21 mouse cellular contexts compared by ENCODE assay signal in the genomic region with DNA sequence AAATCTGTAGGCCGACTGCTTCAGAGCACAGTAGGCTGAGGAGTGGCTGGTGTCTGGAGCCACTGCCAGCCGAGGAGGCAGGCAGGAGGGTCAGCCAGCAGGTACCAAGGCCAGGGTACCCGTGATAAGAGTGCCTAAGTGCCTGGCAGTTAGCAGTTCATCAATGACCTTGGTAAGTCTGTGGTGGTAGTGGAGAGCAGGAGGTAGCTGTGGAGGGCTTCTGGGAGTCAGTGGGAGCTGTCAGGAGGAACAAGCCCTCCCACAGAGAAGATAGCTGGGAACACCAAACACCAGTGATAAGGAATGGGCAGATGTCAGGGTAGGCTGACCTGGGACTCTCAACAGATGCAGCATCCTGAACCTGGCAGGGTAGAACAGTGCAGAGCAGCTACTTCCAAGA.
"Had no signal": no experiment of that assay in that cellular context is flagged by ENCODE, and none has a peak within 500 bp of the region (broad histone marks: within the 10 kb centered on the region; RNA-seq: fewer than 3 reads in every experiment).

No protein-coding gene starts in this region.

- H3K4me1 ChIP-seq: liver, embryonic 13.5 days; liver, embryonic 15.5 days; megakaryocyte, embryonic 14.5 days had no signal

- H3K36me3 ChIP-seq: liver, embryonic 13.5 days; liver, embryonic 15.5 days; lung, embryonic 15.5 days; midbrain, embryonic 12.5 days; neural tube, embryonic 13.5 days; stomach, embryonic 15.5 days had no signal

- H3K9me3 ChIP-seq: liver, embryonic 13.5 days; liver, embryonic 15.5 days; lung, embryonic 15.5 days; megakaryocyte, embryonic 14.5 days; midbrain, embryonic 12.5 days; neural tube, embryonic 13.5 days; stomach, embryonic 15.5 days had no signal

- H3K27me3 ChIP-seq: liver, embryonic 15.5 days; lung, embryonic 15.5 days; stomach, embryonic 15.5 days had no signal

- ATAC-seq: liver, postnatal 0 days; lung, postnatal 0 days had no signal

- H3K4me2 ChIP-seq: liver, embryonic 11.5 days; liver, embryonic 13.5 days; liver, embryonic 15.5 days; lung, embryonic 15.5 days; midbrain, embryonic 12.5 days; neural tube, embryonic 13.5 days; stomach, embryonic 15.5 days had no signal

- H3K4me3 ChIP-seq: liver, embryonic 13.5 days; liver, embryonic 15.5 days; lung, embryonic 15.5 days; megakaryocyte, embryonic 14.5 days; midbrain, embryonic 12.5 days; neural tube, embryonic 13.5 days; stomach, embryonic 15.5 days had no signal

- H3K9ac ChIP-seq: liver, embryonic 13.5 days; liver, embryonic 15.5 days; liver, postnatal 0 days; lung, embryonic 15.5 days; midbrain, embryonic 12.5 days; neural tube, embryonic 13.5 days; stomach, embryonic 15.5 days had no signal

- DNase-seq: liver; liver, embryonic 13.5 days; liver, postnatal 0 days; lung, adult 2 months; lung, postnatal 14 days; lung, postnatal 36 days; midbrain, embryonic 14.5 days; right cerebral cortex, postnatal 14 days; thymus, adult 2 months; thymus, postnatal 25 days; thymus, postnatal 4 days had no signal

- H3K27ac ChIP-seq: liver, embryonic 13.5 days; liver, embryonic 15.5 days; lung, embryonic 15.5 days; macrophage; midbrain, embryonic 12.5 days; neural tube, embryonic 13.5 days; stomach, embryonic 15.5 days; stomach, postnatal 0 days had no signal
